Mouse (Mus musculus) liver, adult 2 months (tissue): ENCODE data around the gene Pir. TPM values are rescaled to one million over a fixed set of nuclear protein-coding genes. Genes with fewer than 3 reads are reported as not detected.

ENCODE experiments used
- DNase-seq: peaks from one replicate; pipeline ENCODE4 v3.0.0-alpha.2; 2011; ENCODE audit warnings: low read depth, low spot score; ENCODE audit errors: extremely low read depth
- H3K27ac ChIP-seq: fragments of 200-500 bp; replicated peaks from 2 replicates; pipeline ENCODE4 v1.5.1; 2012; ENCODE audit warnings: low read depth, mild to moderate bottlenecking, control low read depth, inconsistent platforms, low read length; ENCODE audit not compliant: insufficient read depth
- H3K27me3 ChIP-seq: fragments of 200-500 bp; 2 replicates; pipeline ENCODE4 v1.6.1; 2012; ENCODE audit warnings: mild to moderate bottlenecking, moderate library complexity, low read length, inconsistent platforms; ENCODE audit not compliant: control insufficient read depth, insufficient read depth
- H3K36me3 ChIP-seq: fragments of 200-500 bp; 2 replicates; pipeline ENCODE4 v1.6.1; 2012; ENCODE audit warnings: low read length, inconsistent platforms; ENCODE audit not compliant: control insufficient read depth, insufficient read depth
- H3K4me1 ChIP-seq: fragments of 200-500 bp; 2 replicates; pipeline ENCODE4 v1.6.1; 2011; ENCODE audit warnings: low read length; ENCODE audit not compliant: control insufficient read depth, insufficient read depth
- H3K4me3 ChIP-seq: fragments of 200-500 bp; 2 replicates; pipeline ENCODE4 v1.5.1; 2011; ENCODE audit warnings: low read depth, mild to moderate bottlenecking, control low read depth, low read length, moderate library complexity; ENCODE audit not compliant: insufficient read depth
- H3K79me2 ChIP-seq: fragments of 200-500 bp; 2 replicates; pipeline ENCODE4 v1.6.1; 2012; ENCODE audit warnings: inconsistent platforms, mild to moderate bottlenecking, low read length, moderate library complexity; ENCODE audit not compliant: control insufficient read depth, insufficient read depth
- H3K9ac ChIP-seq: fragments of 200-500 bp; 2 replicates; pipeline ENCODE4 v1.6.1; 2012; ENCODE audit warnings: low read depth, mild to moderate bottlenecking, control low read depth, inconsistent platforms, low read length
- CTCF ChIP-seq: fragments of 200-500 bp; IDR thresholded peaks from 2 replicates; pipeline ENCODE4 v1.5.1; 2011; ENCODE audit warnings: low read depth, low read length, control low read depth
- POLR2A ChIP-seq: fragments of 200-500 bp; IDR thresholded peaks from 2 replicates; pipeline ENCODE4 v1.6.1; 2011; ENCODE audit warnings: low read length, control low read depth; ENCODE audit not compliant: insufficient read depth; ENCODE audit errors: extremely low read depth
- WGBS: fragments of 180-500 bp; shearing (Covaris S2); methylation state at CpG from one replicate; pipeline ENCODE4 v1.1.7; 2018; 5-methylcytosine and 5-hydroxymethylcytosine counted together
- polyA plus RNA-seq: library from polyadenylated mRNA; depleted of rRNA; stranded (reverse); fragments of >200 nt; gene quantifications from 2 replicates; pipeline ENCODE4 v1.2.3, GENCODE M21; 2012
- total RNA-seq: library from RNA; depleted of rRNA; stranded (reverse); fragments of >200 nt; gene quantifications from 2 replicates; pipeline ENCODE4 v1.2.3, GENCODE M21; 2014

The Pir gene
- total and polyA plus RNA-seq, 2 experiments = 16.3 to 17.6 TPM

DNA sequence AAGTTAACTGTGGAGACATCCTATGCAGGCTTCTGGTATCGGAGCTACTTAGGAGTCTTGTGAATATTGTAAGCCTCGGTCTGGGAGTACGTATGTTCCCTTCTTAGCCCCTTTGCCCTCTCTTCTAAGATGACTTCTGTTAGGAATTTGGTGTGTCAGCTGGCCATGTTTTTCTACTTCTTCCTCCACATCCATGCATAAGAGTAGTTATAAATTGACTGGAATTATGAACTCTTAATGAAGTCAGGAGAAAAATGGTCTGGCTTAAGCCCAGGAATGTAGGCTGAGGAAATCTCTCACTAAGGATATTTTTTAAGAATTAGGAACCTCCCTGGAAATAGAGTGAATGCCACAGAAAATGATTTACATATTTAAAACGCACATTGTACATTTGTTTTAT, 69.4 kb downstream of the Pir start:
- H3K4me1 ChIP-seq = no peaks in the 10 kb centered on the region
- H3K79me2 ChIP-seq = no peaks in the 10 kb centered on the region
- H3K9ac ChIP-seq = no peak overlapping the region
- no peak for TF ChIP-seq CTCF
- no peak for TF ChIP-seq POLR2A
- H3K27ac ChIP-seq = no peak overlapping the region
- no peak for DNase-seq
- H3K27me3 ChIP-seq = no peaks in the 10 kb centered on the region
- no peak overlapping the region for H3K4me3 ChIP-seq
- WGBS = 96% methylated on average over 4 of the region's 4 CpGs
- peaks cover 1% of the 10 kb centered on the region; the same call in 1 of the 2 replicates for H3K36me3 ChIP-seq

- no peak overlapping the region for H3K4me3 ChIP-seq
- H3K27ac ChIP-seq = no peak overlapping the region
- H3K79me2 ChIP-seq = no peaks in the 10 kb centered on the region
- peaks cover 4% of the 10 kb centered on the region; the same call in 1 of the 2 replicates for H3K4me1 ChIP-seq
- no peaks in the 10 kb centered on the region for H3K27me3 ChIP-seq
- H3K9ac ChIP-seq = no peak overlapping the region
- TF ChIP-seq POLR2A = no peak
- TF ChIP-seq CTCF = no peak
- peak; percentile 75 for DNase-seq
- WGBS = 25% methylated on average over 4 of the region's 4 CpGs
- H3K36me3 ChIP-seq = peaks cover 1% of the 10 kb centered on the region; the same call in 1 of the 2 replicates
Observed at GRCm38 (mm10) chrX:164345359-164345938, 76.3 kb downstream of the Pir start.

- no peaks in the 10 kb centered on the region for H3K79me2 ChIP-seq
- H3K27me3 ChIP-seq = no peaks in the 10 kb centered on the region
- DNase-seq = no peak
- no peak overlapping the region for H3K27ac ChIP-seq
- peaks cover 4% of the 10 kb centered on the region; the same call in 1 of the 2 replicates for H3K4me1 ChIP-seq
- no peak for TF ChIP-seq CTCF
- TF ChIP-seq POLR2A = no peak
- WGBS = 75% methylated on average over 3 of the region's 3 CpGs
- no peak overlapping the region for H3K4me3 ChIP-seq
- no peaks in the 10 kb centered on the region; the same call in 1 of the 2 replicates for H3K36me3 ChIP-seq
- no peak overlapping the region for H3K9ac ChIP-seq
Observed at GRCm38 (mm10) chrX:164348937-164349336, 79.8 kb downstream of the Pir start.

GRCm38 (mm10) chrX:164365153-164365865, 96.1 kb downstream of the Pir start:
- no peak overlapping the region for H3K4me3 ChIP-seq
- DNase-seq = no peak
- H3K79me2 ChIP-seq = no peaks in the 10 kb centered on the region
- no peaks in the 10 kb centered on the region for H3K4me1 ChIP-seq
- H3K27ac ChIP-seq = no peak overlapping the region
- TF ChIP-seq POLR2A (no peak), CTCF (no peak)
- H3K27me3 ChIP-seq = no peaks in the 10 kb centered on the region
- H3K36me3 ChIP-seq = no peaks in the 10 kb centered on the region
- WGBS = 93% methylated on average over 4 of the region's 4 CpGs
- no peak overlapping the region for H3K9ac ChIP-seq

- DNase-seq = peak; percentile 43
- no peak overlapping the region for H3K27ac ChIP-seq
- 48% methylated on average over 3 of the region's 3 CpGs for WGBS
- no peaks in the 10 kb centered on the region for H3K27me3 ChIP-seq
- H3K9ac ChIP-seq = no peak overlapping the region
- TF ChIP-seq POLR2A = no peak
- no peak for TF ChIP-seq CTCF
- H3K79me2 ChIP-seq = no peaks in the 10 kb centered on the region
- no peaks in the 10 kb centered on the region for H3K4me1 ChIP-seq
- no peak overlapping the region for H3K4me3 ChIP-seq
- H3K36me3 ChIP-seq = no peaks in the 10 kb centered on the region
Observed at GRCm38 (mm10) chrX:164370576-164370975, 101.4 kb downstream of the Pir start.

DNA sequence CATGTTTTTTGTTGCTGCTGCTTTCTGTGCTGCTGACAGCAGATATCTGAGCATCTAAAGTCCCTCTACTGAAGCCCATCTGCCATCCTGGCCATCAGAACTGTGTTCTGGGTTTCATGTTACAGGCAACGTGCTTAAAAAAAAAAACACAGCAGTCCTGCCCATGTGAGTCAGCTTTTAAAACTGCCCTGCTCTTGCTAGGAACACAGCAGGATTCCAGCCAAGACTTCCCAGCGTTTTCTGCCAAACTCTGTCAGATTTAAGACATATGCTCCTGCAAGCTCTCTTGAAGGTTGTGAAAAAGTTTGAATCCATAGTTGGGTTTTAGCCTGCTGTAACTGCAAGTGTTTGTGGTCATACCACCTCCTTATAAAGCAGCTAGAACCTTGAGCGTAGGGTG, 103.9 kb downstream of the Pir start, which contains the start of gene Vegfd:
Vegfd (plus strand) TSS at position 298 of the 400 bp plus-strand sequence.
- Histone ChIP-seq H3K27ac (no peak within 1 kb of the TSS), H3K27me3 (no peaks in the 10 kb centered on the region), H3K79me2 (no peaks in the 10 kb centered on the region), H3K36me3 (no peaks in the 10 kb centered on the region), H3K9ac (no peak within 1 kb of the TSS), H3K4me1 (no peaks in the 10 kb centered on the region), H3K4me3 (no peak within 1 kb of the TSS)
- TF ChIP-seq POLR2A = no peak
- TF ChIP-seq CTCF = no peak
- peak; percentile 14 for DNase-seq
- WGBS = 54% methylated on average over 3 of the region's 3 CpGs
